Mouse (Mus musculus) liver, adult 2 months (tissue): ENCODE results near the gene Hoxd12.

Experiments used
- CTCF ChIP-seq: fragments of 200-500 bp; IDR thresholded peaks from 2 replicates; pipeline ENCODE4 v1.5.1; 2011; ENCODE audit warnings: low read depth, low read length, control low read depth
- POLR2A ChIP-seq: fragments of 200-500 bp; IDR thresholded peaks from 2 replicates; pipeline ENCODE4 v1.6.1; 2011; ENCODE audit warnings: low read length, control low read depth; ENCODE audit not compliant: insufficient read depth; ENCODE audit errors: extremely low read depth

DNA sequence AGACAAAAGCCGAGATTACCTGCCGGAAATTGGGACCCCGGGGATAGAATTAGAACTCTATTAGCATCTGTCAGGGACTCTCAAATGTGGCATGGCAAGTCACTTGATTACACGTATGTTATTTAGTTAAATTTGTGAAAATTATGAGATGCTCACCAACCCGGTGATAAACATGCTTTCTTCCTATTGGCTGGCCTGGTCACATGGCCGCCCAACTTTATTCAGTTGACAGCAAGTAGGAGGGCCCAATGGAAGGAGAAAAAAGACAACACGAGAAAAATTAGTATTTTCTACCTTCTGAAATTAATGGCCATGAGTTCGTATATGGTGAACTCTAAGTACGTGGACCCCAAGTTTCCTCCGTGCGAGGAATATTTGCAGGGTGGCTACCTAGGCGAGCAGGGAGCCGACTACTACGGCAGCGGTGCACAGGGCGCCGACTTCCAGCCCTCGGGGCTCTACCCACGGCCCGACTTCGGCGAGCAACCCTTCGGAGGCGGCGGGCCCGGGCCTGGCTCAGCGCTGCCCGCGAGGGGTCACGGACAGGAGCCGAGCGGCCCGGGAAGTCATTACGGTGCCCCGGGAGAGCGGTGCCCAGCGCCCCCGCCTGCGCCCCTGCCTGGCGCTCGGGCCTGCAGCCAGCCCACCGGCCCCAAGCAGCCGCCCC is 52.3 kb downstream of the Hoxd12 start:
- TF ChIP-seq CTCF (no peak), POLR2A (no peak)
